Mouse (Mus musculus) erythroblast, embryonic 14.5 days (primary cell): Measurements from ENCODE around the gene Prdm12. TPM values are rescaled to one million over a fixed set of nuclear protein-coding genes. Genes with fewer than 3 reads are reported as not detected.

Experiments
- H3K27me3 ChIP-seq: 2 replicates; pipeline ENCODE4 v1.6.1; 2012; ENCODE audit warnings: inconsistent platforms; ENCODE audit not compliant: control insufficient read depth
- H3K36me3 ChIP-seq: 2 replicates; pipeline ENCODE4 v1.6.1; 2012; ENCODE audit warnings: mild to moderate bottlenecking, inconsistent platforms; ENCODE audit not compliant: control insufficient read depth
- H3K4me1 ChIP-seq: 2 replicates; pipeline ENCODE4 v1.6.1; 2012; ENCODE audit warnings: inconsistent platforms; ENCODE audit not compliant: control insufficient read depth
- H3K4me3 ChIP-seq: replicated peaks from 2 replicates; pipeline ENCODE3; 2012; ENCODE audit warnings: moderate library complexity, mild to moderate bottlenecking, inconsistent platforms
- H3K9me3 ChIP-seq: 2 replicates; pipeline ENCODE4 v1.6.1; 2012; ENCODE audit warnings: low read length, inconsistent platforms, mixed read lengths; ENCODE audit not compliant: control insufficient read depth
- GATA1 ChIP-seq: IDR thresholded peaks from 2 replicates; pipeline ENCODE4 v1.6.1; 2012; ENCODE audit warnings: low read length, inconsistent platforms, mixed read lengths
- TAL1 ChIP-seq: IDR thresholded peaks from 3 replicates; pipeline ENCODE4 v1.6.1; 2012; ENCODE audit warnings: low read length, inconsistent platforms, mixed read lengths
- polyA plus RNA-seq: library from polyadenylated mRNA; stranded (reverse); fragments of >175 nt; gene quantifications from 2 replicates; pipeline ENCODE4 v1.2.3, GENCODE M21; 2012

The Prdm12 gene
- polyA plus RNA-seq, 1 experiment: not detected

DNA sequence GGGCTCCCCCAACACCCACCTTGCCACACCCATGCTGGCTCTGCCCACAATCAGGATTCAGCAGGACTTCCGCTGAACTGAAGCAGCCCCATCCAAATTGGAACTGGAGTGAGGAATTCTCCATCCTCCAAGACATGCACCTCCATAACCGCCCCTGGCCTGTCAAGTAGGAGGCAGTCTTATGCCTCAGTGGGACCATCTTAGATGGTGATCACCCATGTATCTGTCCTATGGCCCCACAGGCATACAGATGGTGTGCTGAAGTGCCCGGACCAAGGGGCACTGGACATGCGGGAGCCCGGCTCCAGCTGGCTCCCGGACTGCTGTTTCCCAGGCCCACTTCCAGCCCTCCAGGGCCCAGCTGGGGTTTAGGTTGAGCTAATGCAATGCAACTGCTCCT, 20.6 kb upstream of the Prdm12 start:
- no peak for TF ChIP-seq TAL1
- peaks cover 31% of the 10 kb centered on the region for H3K36me3 ChIP-seq
- peaks cover 3% of the 10 kb centered on the region; the same call in 1 of the 2 replicates for H3K27me3 ChIP-seq
- no peaks in the 10 kb centered on the region for H3K4me1 ChIP-seq
- H3K9me3 ChIP-seq: no peaks in the 10 kb centered on the region
- no peak overlapping the region for H3K4me3 ChIP-seq

GRCm38 (mm10) chr2:31633531-31633930, 6.3 kb upstream of the Prdm12 start:
- Histone ChIP-seq H3K4me1 (no peaks in the 10 kb centered on the region), H3K4me3 (no peak overlapping the region), H3K9me3 (peaks cover 10% of the 10 kb centered on the region; the same call in 1 of the 2 replicates), H3K27me3 (peaks cover 80% of the 10 kb centered on the region), H3K36me3 (no peaks in the 10 kb centered on the region)
- no peak for TF ChIP-seq TAL1

- Histone ChIP-seq H3K9me3 (peaks cover 17% of the 10 kb centered on the region; the same call in 1 of the 2 replicates), H3K4me1 (no peaks in the 10 kb centered on the region), H3K36me3 (no peaks in the 10 kb centered on the region), H3K4me3 (no peak overlapping the region), H3K27me3 (peaks cover 96% of the 10 kb centered on the region)
- TF ChIP-seq TAL1: no peak
- no peak for TF ChIP-seq GATA1
Measured at GRCm38 (mm10) chr2:31635281-31636137, 4.3 kb upstream of the Prdm12 start.

GRCm38 (mm10) chr2:31636138-31636741, 3.6 kb upstream of the Prdm12 start:
- no peak for TF ChIP-seq GATA1
- TF ChIP-seq TAL1: no peak
- no peaks in the 10 kb centered on the region for H3K4me1 ChIP-seq
- H3K4me3 ChIP-seq: no peak overlapping the region
- H3K27me3 ChIP-seq: peaks cover 98% of the 10 kb centered on the region
- peaks cover 17% of the 10 kb centered on the region; the same call in 1 of the 2 replicates for H3K9me3 ChIP-seq
- H3K36me3 ChIP-seq: no peaks in the 10 kb centered on the region

GRCm38 (mm10) chr2:31636742-31637141, 3.1 kb upstream of the Prdm12 start:
- TF ChIP-seq TAL1 (no peak), GATA1 (no peak)
- H3K4me3 ChIP-seq: no peak overlapping the region
- no peaks in the 10 kb centered on the region for H3K4me1 ChIP-seq

DNA sequence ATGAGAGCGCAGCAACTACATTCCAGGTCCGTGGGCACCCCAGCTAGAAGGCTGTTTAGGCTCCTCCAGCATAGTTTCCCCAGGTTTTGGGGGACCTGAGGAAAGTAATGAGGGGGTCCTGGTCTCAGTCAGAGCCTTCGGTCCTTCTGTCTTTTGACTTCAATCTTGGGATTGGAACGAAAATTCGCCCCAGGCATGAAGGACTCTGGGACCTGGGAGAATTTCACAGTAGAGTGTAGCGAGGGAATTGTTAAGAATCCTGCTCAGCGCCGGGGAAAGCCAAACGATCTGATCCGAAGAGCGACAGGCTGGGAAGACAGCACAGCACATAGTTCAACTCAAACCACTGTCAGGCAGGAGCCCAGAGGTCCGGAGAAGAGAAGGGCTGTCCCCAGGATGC, 2.5 kb upstream of the Prdm12 start:
- no peaks in the 10 kb centered on the region for H3K4me1 ChIP-seq
- TF ChIP-seq TAL1: no peak
- TF ChIP-seq GATA1: no peak
- peaks cover 100% of the 10 kb centered on the region for H3K27me3 ChIP-seq
- no peaks in the 10 kb centered on the region for H3K36me3 ChIP-seq
- H3K9me3 ChIP-seq: peaks cover 17% of the 10 kb centered on the region; the same call in 1 of the 2 replicates
- H3K4me3 ChIP-seq: no peak overlapping the region

More at GRCm38 (mm10) chr2:31636742-31637141, 3.1 kb upstream of the Prdm12 start:
- peaks cover 17% of the 10 kb centered on the region; the same call in 1 of the 2 replicates for H3K9me3 ChIP-seq
- H3K36me3 ChIP-seq: no peaks in the 10 kb centered on the region
- peaks cover 99% of the 10 kb centered on the region for H3K27me3 ChIP-seq

GRCm38 (mm10) chr2:31637807-31638206, 2.0 kb upstream of the Prdm12 start:
- Histone ChIP-seq H3K9me3 (peaks cover 17% of the 10 kb centered on the region; the same call in 1 of the 2 replicates), H3K4me3 (no peak overlapping the region), H3K27me3 (peaks cover 100% of the 10 kb centered on the region), H3K4me1 (no peaks in the 10 kb centered on the region), H3K36me3 (no peaks in the 10 kb centered on the region)
- TF ChIP-seq TAL1 (no peak), GATA1 (no peak)

DNA sequence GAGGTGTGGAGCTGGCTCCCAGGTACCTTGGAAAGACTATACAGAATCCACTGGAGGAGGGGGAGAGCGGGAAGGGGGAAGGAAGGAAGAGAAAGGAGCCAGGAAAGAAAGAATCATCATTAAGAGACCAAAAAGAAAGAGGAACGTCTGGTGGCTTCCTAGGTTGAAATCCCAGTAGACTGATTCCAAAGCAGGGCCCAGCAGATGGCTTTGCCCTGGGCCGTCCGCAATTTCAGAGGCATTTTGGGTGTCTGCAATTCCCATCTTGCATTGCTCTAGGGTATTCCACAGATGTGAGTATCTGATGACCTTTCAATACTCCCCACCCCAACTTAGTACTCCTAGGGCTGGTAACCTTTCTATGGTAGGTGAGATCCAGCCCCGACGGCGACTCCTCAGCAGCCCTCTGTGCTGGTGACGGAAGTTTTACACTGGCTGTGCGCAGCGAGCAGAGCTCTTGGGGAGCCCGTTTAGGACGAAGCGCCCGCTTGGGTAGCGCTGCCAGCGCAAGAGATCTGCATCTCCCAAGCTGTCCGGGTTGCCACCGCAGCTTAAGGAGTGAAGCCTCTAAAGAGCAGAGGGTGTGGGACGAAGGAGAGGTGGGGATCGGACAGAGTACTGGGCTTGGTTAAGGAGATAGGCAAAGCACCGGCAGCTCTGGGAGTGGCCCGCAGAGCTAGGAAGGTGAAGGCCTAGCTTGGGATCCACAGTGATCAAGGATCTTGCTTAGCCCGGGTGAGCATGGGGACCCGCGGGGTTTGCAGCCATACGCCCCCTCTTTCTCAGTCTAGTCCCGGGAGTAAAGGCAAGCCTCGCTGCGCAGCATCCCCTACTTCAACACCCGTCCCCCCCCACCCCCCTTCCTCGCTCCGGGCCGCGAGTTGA, 1.0 kb upstream of the Prdm12 start:
- peaks cover 17% of the 10 kb centered on the region; the same call in 1 of the 2 replicates for H3K9me3 ChIP-seq
- no peak for TF ChIP-seq GATA1
- no peak for TF ChIP-seq TAL1

DNA sequence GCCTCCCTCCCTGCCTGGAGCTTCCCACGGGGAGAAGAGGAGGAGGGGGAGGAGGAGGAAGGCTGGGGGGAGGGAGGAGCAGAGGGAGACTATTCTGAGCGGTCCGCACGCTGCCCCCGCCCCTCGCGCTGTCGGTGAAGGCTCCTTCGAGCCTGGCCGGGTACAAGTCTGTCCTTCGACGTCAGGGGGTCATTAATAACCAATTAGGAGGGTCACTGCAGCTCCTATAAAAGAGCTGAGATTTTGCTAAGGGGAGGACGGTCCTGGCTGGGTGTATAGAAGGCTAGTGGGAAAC, 424 bp upstream of the Prdm12 start:
- peaks cover 17% of the 10 kb centered on the region; the same call in 1 of the 2 replicates for H3K9me3 ChIP-seq
- H3K4me1 ChIP-seq: no peaks in the 10 kb centered on the region
- peaks cover 100% of the 10 kb centered on the region for H3K27me3 ChIP-seq
- H3K36me3 ChIP-seq: no peaks in the 10 kb centered on the region
- TF ChIP-seq TAL1 (no peak), GATA1 (no peak)
- no peak overlapping the region for H3K4me3 ChIP-seq

More for the DNA sequence above, 1.0 kb upstream of the Prdm12 start:
- Histone ChIP-seq H3K36me3 (no peaks in the 10 kb centered on the region), H3K4me3 (no peak overlapping the region), H3K27me3 (peaks cover 100% of the 10 kb centered on the region), H3K4me1 (no peaks in the 10 kb centered on the region)
